ENCODE assay signal across 12 mouse cellular contexts in genomic region chr8:105808480-105808879, GRCm38 (mm10). TPM values are rescaled to one million over a fixed set of nuclear protein-coding genes. Genes with fewer than 3 reads are reported as not detected.
DNase-seq lines count a peak whose midpoint lies in the region; ATAC-seq and TF ChIP-seq lines count a peak whose summit lies in the region.
"Had no signal": no experiment of that assay in that cellular context is flagged by ENCODE, and none has a peak within 500 bp of the region (broad histone marks: within the 10 kb centered on the region; RNA-seq: fewer than 3 reads in every experiment).

No protein-coding gene starts in this region.

- peaks cover 9% of the 10 kb centered on the region for H3K36me3 ChIP-seq in liver, adult 2 months (ENCODE audit: control insufficient read depth, insufficient read depth, low read length)
- H3K36me3 ChIP-seq in midbrain, embryonic 14.5 days (ENCODE audit: control insufficient read depth, insufficient read depth, low read length) = peaks cover 23% of the 10 kb centered on the region; the same call in 1 of the 2 replicates
- H3K36me3 ChIP-seq in limb, embryonic 10.5 days = peaks cover 80% of the 10 kb centered on the region

- H3K4me2 ChIP-seq in midbrain, embryonic 14.5 days (ENCODE audit: low read length) = no peak overlapping the region
- H3K4me2 ChIP-seq: limb, embryonic 15.5 days had no signal

- TF ChIP-seq POLR2A in liver, adult 2 months (IDR thresholded peaks at IDR 0.05; ENCODE audit: extremely low read depth, insufficient read depth, low read length) = no peak

- peaks cover 62% of the 10 kb centered on the region for H3K4me1 ChIP-seq in liver, adult 2 months (ENCODE audit: control insufficient read depth, insufficient read depth, low read length)
- no peaks in the 10 kb centered on the region for H3K4me1 ChIP-seq in midbrain, embryonic 14.5 days (ENCODE audit: control insufficient read depth, insufficient read depth, low read length)
- no peaks in the 10 kb centered on the region for H3K4me1 ChIP-seq in limb, embryonic 10.5 days
- H3K4me1 ChIP-seq: hindbrain, embryonic 10.5 days had no signal

- WGBS in liver, adult 2 months = 30% methylated on average over 2 of the region's 2 CpGs
- 96% methylated on average over 2 of the region's 2 CpGs for WGBS in midbrain, embryonic 14.5 days
- 93% methylated on average over 2 of the region's 2 CpGs for WGBS in limb, embryonic 10.5 days

- TF ChIP-seq CTCF in liver, adult 2 months (IDR thresholded peaks at IDR 0.05; ENCODE audit: low read depth, low read length) = no peak

- peak overlapping the region; percentile 50 for H3K9ac ChIP-seq in liver, adult 2 months (ENCODE audit: low read depth, low read length)
- H3K9ac ChIP-seq in midbrain, embryonic 14.5 days (replicated peaks; ENCODE audit: low read length) = no peak overlapping the region
- H3K9ac ChIP-seq: limb, embryonic 15.5 days had no signal

- H3K79me2 ChIP-seq in liver, adult 2 months (ENCODE audit: control insufficient read depth, insufficient read depth, low read length) = peaks cover 40% of the 10 kb centered on the region; the same call in 1 of the 2 replicates

- H3K9me3 ChIP-seq in midbrain, embryonic 14.5 days (ENCODE audit: control insufficient read depth, low read length) = no peaks in the 10 kb centered on the region
- H3K9me3 ChIP-seq in limb, embryonic 10.5 days (replicated peaks) = no peaks in the 10 kb centered on the region
- H3K9me3 ChIP-seq: G1E; hindbrain, embryonic 10.5 days; limb, embryonic 15.5 days had no signal

- peak; percentile 89 for DNase-seq in liver, adult 2 months (ENCODE audit: extremely low read depth, low read depth, low spot score)
- DNase-seq in liver = no peak
- peak; percentile 57 for DNase-seq in adrenal gland, postnatal 10 days
- peak; percentile 52 for DNase-seq in kidney, adult 9 months
- DNase-seq in layer of hippocampus, adult 18-20 months (ENCODE audit: low spot score in 2 of 2) = no peak
- no peak for DNase-seq in midbrain, embryonic 14.5 days
- no peak for DNase-seq in limb, embryonic 10.5 days (ENCODE audit: low spot score)

- ATAC-seq in megakaryocyte progenitor cell, adult 5-6 weeks (replicated peaks; ENCODE audit: poor library complexity) = peak; percentile 38
- no peak for ATAC-seq in midbrain, embryonic 14.5 days (ENCODE audit: low FRiP score, low TSS enrichment)
- ATAC-seq: forebrain, embryonic 16.5 days had no signal

- peak overlapping the region; percentile 88 for H3K27ac ChIP-seq in liver, adult 2 months (replicated peaks; ENCODE audit: insufficient read depth, low read depth, low read length)
- H3K27ac ChIP-seq in midbrain, embryonic 14.5 days (replicated peaks; ENCODE audit: low read depth, low read length) = no peak overlapping the region
- H3K27ac ChIP-seq in limb, embryonic 10.5 days = no peak overlapping the region
- H3K27ac ChIP-seq: hindbrain, embryonic 10.5 days; limb, embryonic 15.5 days had no signal

- no peak overlapping the region for H3K4me3 ChIP-seq in liver, adult 2 months (ENCODE audit: insufficient read depth, low read depth, low read length)
- H3K4me3 ChIP-seq in midbrain, embryonic 14.5 days (replicated peaks; ENCODE audit: low read depth, low read length) = no peak overlapping the region
- no peak overlapping the region for H3K4me3 ChIP-seq in limb, embryonic 10.5 days
- H3K4me3 ChIP-seq: hindbrain, embryonic 10.5 days; limb, embryonic 15.5 days had no signal

- no peaks in the 10 kb centered on the region for H3K27me3 ChIP-seq in liver, adult 2 months (ENCODE audit: control insufficient read depth, insufficient read depth, low read length)
- H3K27me3 ChIP-seq in midbrain, embryonic 14.5 days (ENCODE audit: control insufficient read depth, insufficient read depth, low read length) = no peaks in the 10 kb centered on the region
- H3K27me3 ChIP-seq in limb, embryonic 10.5 days (ENCODE audit: low read depth, poor library complexity, severe bottlenecking) = no peaks in the 10 kb centered on the region
- H3K27me3 ChIP-seq: limb, embryonic 15.5 days had no signal

RNA-seq across cellular contexts. Expression of gene Ranbp10, which starts 18.7 kb away (rescaled TPM):
- 19.7 and 26.9 TPM in 2 replicates for total RNA-seq in liver, adult 2 months (2014; rRNA removed)
- 37.1 and 38.0 TPM in 2 replicates for polyA plus RNA-seq in liver, adult 2 months (2012; rRNA removed)
- 10 to 100 TPM; 25.4 to 30.0 TPM for total RNA-seq in adrenal gland, postnatal 10 days (2021)
- total RNA-seq in megakaryocyte progenitor cell, adult 5-6 weeks (2015) = 12.6 and 13.2 TPM in 2 replicates
- 7.7 and 9.2 TPM in 2 replicates for total RNA-seq in megakaryocyte progenitor cell, adult 5-6 weeks (2017)
- 10 to 100 TPM; 24.7 to 25.7 TPM for total RNA-seq in layer of hippocampus, adult 18-20 months (2021)
- 12.3 and 12.5 TPM in 2 replicates for polyA plus RNA-seq in midbrain, embryonic 14.5 days (2014; fragmentation: Nextera tagmentation; extraction: Ambion mirVana)
- 11.5 and 14.9 TPM in 2 replicates for polyA plus RNA-seq in limb, embryonic 10.5 days (2016; fragmentation: Nextera tagmentation; extraction: Ambion mirVana)

RNA-seq across cellular contexts. Expression of gene Tsnaxip1, which starts 19.1 kb away (rescaled TPM):
- total RNA-seq in liver, adult 2 months (2014; rRNA removed) = not detected in 2 replicates
- not detected in 2 replicates for polyA plus RNA-seq in liver, adult 2 months (2012; rRNA removed)
- not detected for total RNA-seq in adrenal gland, postnatal 10 days (2021)
- not detected in 2 replicates for total RNA-seq in megakaryocyte progenitor cell, adult 5-6 weeks (2015)
- not detected in 2 replicates for total RNA-seq in megakaryocyte progenitor cell, adult 5-6 weeks (2017)
- under 1 TPM in 1 of 2 experiments, not detected in 1; 0.25 TPM for total RNA-seq in layer of hippocampus, adult 18-20 months (2021)
- 0.24 and 0.32 TPM in 2 replicates for polyA plus RNA-seq in midbrain, embryonic 14.5 days (2014; fragmentation: Nextera tagmentation; extraction: Ambion mirVana)
- 0.10 and 0.14 TPM in 2 replicates for polyA plus RNA-seq in limb, embryonic 10.5 days (2016; fragmentation: Nextera tagmentation; extraction: Ambion mirVana)
- polyA plus RNA-seq: G1E had no signal

RNA-seq across cellular contexts. Expression of gene Cenpt, which starts 44.6 kb away (rescaled TPM):
- total RNA-seq in liver, adult 2 months (2014; rRNA removed) = 0.92 and 1.4 TPM in 2 replicates
- polyA plus RNA-seq in liver, adult 2 months (2012; rRNA removed) = 1.9 and 2.1 TPM in 2 replicates
- 10 to 100 TPM in 1 of 2 experiments, 1 to 10 TPM in 1; 7.6 to 10.4 TPM for total RNA-seq in adrenal gland, postnatal 10 days (2021)
- total RNA-seq in megakaryocyte progenitor cell, adult 5-6 weeks (2015) = 18.3 and 21.2 TPM in 2 replicates
- 14.4 and 20.1 TPM in 2 replicates for total RNA-seq in megakaryocyte progenitor cell, adult 5-6 weeks (2017)
- 10 to 100 TPM; 12.6 to 12.9 TPM for total RNA-seq in layer of hippocampus, adult 18-20 months (2021)
- 46.7 and 55.7 TPM in 2 replicates for polyA plus RNA-seq in midbrain, embryonic 14.5 days (2014; fragmentation: Nextera tagmentation; extraction: Ambion mirVana)
- 45.6 and 49.0 TPM in 2 replicates for polyA plus RNA-seq in limb, embryonic 10.5 days (2016; fragmentation: Nextera tagmentation; extraction: Ambion mirVana)

RNA-seq across cellular contexts. Expression of gene Thap11, which starts 46.5 kb away (rescaled TPM):
- total RNA-seq in liver, adult 2 months (2014; rRNA removed) = 11.3 and 15.6 TPM in 2 replicates
- polyA plus RNA-seq in liver, adult 2 months (2012; rRNA removed) = 26.9 and 28.5 TPM in 2 replicates
- 10 to 100 TPM; 28.3 to 32.0 TPM for total RNA-seq in adrenal gland, postnatal 10 days (2021)
- total RNA-seq in megakaryocyte progenitor cell, adult 5-6 weeks (2015) = 30.9 and 32.4 TPM in 2 replicates
- total RNA-seq in megakaryocyte progenitor cell, adult 5-6 weeks (2017) = 25.1 and 28.5 TPM in 2 replicates
- 10 to 100 TPM; 43.0 to 46.5 TPM for total RNA-seq in layer of hippocampus, adult 18-20 months (2021)
- 49.8 and 51.5 TPM in 2 replicates for polyA plus RNA-seq in midbrain, embryonic 14.5 days (2014; fragmentation: Nextera tagmentation; extraction: Ambion mirVana)
- 85.7 and 90.8 TPM in 2 replicates for polyA plus RNA-seq in limb, embryonic 10.5 days (2016; fragmentation: Nextera tagmentation; extraction: Ambion mirVana)

RNA-seq across cellular contexts. Expression of gene Gfod2, which starts 50.0 kb away (rescaled TPM):
- 2.6 and 3.4 TPM in 2 replicates for total RNA-seq in liver, adult 2 months (2014; rRNA removed)
- polyA plus RNA-seq in liver, adult 2 months (2012; rRNA removed) = 6.3 and 9.2 TPM in 2 replicates
- total RNA-seq in adrenal gland, postnatal 10 days (2021) = 10 to 100 TPM in 1 of 2 experiments, 1 to 10 TPM in 1; 7.5 to 12.8 TPM
- 0.74 and 1.0 TPM in 2 replicates for total RNA-seq in megakaryocyte progenitor cell, adult 5-6 weeks (2015)
- 1.4 and 4.2 TPM in 2 replicates for total RNA-seq in megakaryocyte progenitor cell, adult 5-6 weeks (2017)
- 10 to 100 TPM; 19.0 to 23.3 TPM for total RNA-seq in layer of hippocampus, adult 18-20 months (2021)
- polyA plus RNA-seq in midbrain, embryonic 14.5 days (2014; fragmentation: Nextera tagmentation; extraction: Ambion mirVana) = 75.4 and 77.8 TPM in 2 replicates
- 25.4 and 29.8 TPM in 2 replicates for polyA plus RNA-seq in limb, embryonic 10.5 days (2016; fragmentation: Nextera tagmentation; extraction: Ambion mirVana)

Comparison
In these comparisons a context has a peak if more than half of its experiments do, and no peak if none do; other contexts are left out.
1. DNase-seq: peak in liver, adult 2 months (single experiment), adrenal gland, postnatal 10 days (single experiment) and kidney, adult 9 months (single experiment); none in liver (single experiment), layer of hippocampus, adult 18-20 months (0 of 2), midbrain, embryonic 14.5 days (single experiment) and limb, embryonic 10.5 days (single experiment).